Mouse (Mus musculus) forebrain, postnatal 0 days (tissue): Measurements from ENCODE around the gene Gm42674. TPM values are rescaled to one million over a fixed set of nuclear protein-coding genes. Genes with fewer than 3 reads are reported as not detected.

ENCODE experiments used
- ATAC-seq: fragments of 200-750 bp; cut with Nextera tagmentation; 2 replicates; pipeline ENCODE4 v1.8.0; 2017; ENCODE audit warnings: mild to moderate bottlenecking, moderate library complexity
- DNase-seq: peaks from one replicate; pipeline ENCODE4 v3.0.0-alpha.2; 2015
- H3K27ac ChIP-seq: fragments of 300-500 bp; sonication (generic); 2 replicates; pipeline ENCODE4 v1.5.1; 2014; ENCODE audit warnings: low read depth, mild to moderate bottlenecking, antibody characterized with exemption, low read length, moderate library complexity, mixed read lengths
- H3K27me3 ChIP-seq: fragments of 300-500 bp; sonication (generic); 2 replicates; pipeline ENCODE4 v1.6.1; 2014; ENCODE audit warnings: mild to moderate bottlenecking, low read length, mixed read lengths; ENCODE audit not compliant: insufficient read depth
- H3K36me3 ChIP-seq: fragments of 300-500 bp; sonication (generic); 2 replicates; pipeline ENCODE4 v1.6.1; 2014; ENCODE audit warnings: mild to moderate bottlenecking, moderate library complexity; ENCODE audit not compliant: insufficient read depth
- H3K4me1 ChIP-seq: fragments of 300-500 bp; sonication (generic); 2 replicates; pipeline ENCODE4 v1.6.1; 2014; ENCODE audit warnings: antibody characterized with exemption; ENCODE audit not compliant: insufficient read depth
- H3K4me2 ChIP-seq: fragments of 300-500 bp; sonication (generic); 2 replicates; pipeline ENCODE4 v1.6.1; 2014; ENCODE audit warnings: low read depth, mild to moderate bottlenecking, moderate library complexity
- H3K4me3 ChIP-seq: fragments of 300-500 bp; sonication (generic); 2 replicates; pipeline ENCODE4 v1.5.1; 2014; ENCODE audit warnings: low read depth, low read length, mixed read lengths
- H3K9ac ChIP-seq: fragments of 300-500 bp; sonication (generic); 2 replicates; pipeline ENCODE4 v1.6.1; 2014; ENCODE audit warnings: mild to moderate bottlenecking
- H3K9me3 ChIP-seq: fragments of 300-500 bp; sonication (generic); 2 replicates; pipeline ENCODE4 v1.6.1; 2016; ENCODE audit warnings: low read length
- CTCF ChIP-seq: sonication (generic); IDR thresholded peaks from 2 replicates; pipeline ENCODE4 v1.5.1; 2016; ENCODE audit warnings: antibody characterized with exemption, control low read depth, low read depth
- WGBS: fragments of 180-500 bp; shearing (Covaris S2); extraction: QIAGEN DNeasy Blood & Tissue Kit; methylation state at CpG from one replicate; pipeline ENCODE4 v1.1.7; 2014; 5-methylcytosine and 5-hydroxymethylcytosine counted together
- polyA plus RNA-seq: library from polyadenylated mRNA; unstranded; fragments of >200 nt; fragmentation: Nextera tagmentation; extraction: Ambion mirVana; gene quantifications from 2 replicates; pipeline ENCODE4 v1.2.1, GENCODE M21; 2015
- total RNA-seq: library from RNA; depleted of rRNA; stranded (reverse); fragments of >200 nt; gene quantifications from 2 replicates; pipeline ENCODE4 v1.2.3, GENCODE M21; 2014

Gene Gm42674
- total and polyA plus RNA-seq, 2 experiments from 2014 or later = not detected

DNA sequence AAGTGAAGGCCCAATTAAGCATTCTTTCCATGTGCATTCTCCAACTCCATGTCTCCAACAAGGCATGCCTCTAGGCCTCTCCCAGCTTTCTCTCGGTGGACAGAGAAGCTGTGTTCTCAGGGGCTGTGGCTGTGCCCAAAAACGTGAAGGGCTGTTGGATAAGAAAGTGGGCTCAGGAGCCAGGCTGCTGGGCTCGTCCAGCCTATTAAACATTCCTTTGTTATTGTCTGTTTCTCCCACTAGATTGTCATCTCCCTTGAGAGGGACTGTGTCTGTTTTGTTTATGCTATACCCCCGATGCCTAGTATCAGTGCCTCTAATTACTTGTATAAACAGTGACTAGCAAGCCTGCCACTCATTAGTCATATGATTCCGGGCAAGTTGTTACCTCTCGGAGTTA, 4.0 kb upstream of the Gm42674 start:
- Histone ChIP-seq H3K36me3 (no peaks in the 10 kb centered on the region), H3K9me3 (no peaks in the 10 kb centered on the region), H3K9ac (no peak overlapping the region), H3K4me1 (no peaks in the 10 kb centered on the region), H3K4me2 (no peak overlapping the region), H3K4me3 (no peak overlapping the region), H3K27ac (no peak overlapping the region), H3K27me3 (no peaks in the 10 kb centered on the region)
- TF ChIP-seq CTCF = no peak
- ATAC-seq = no peak
- DNase-seq = no peak
- WGBS = 37% methylated on average over 6 of the region's 6 CpGs

DNA sequence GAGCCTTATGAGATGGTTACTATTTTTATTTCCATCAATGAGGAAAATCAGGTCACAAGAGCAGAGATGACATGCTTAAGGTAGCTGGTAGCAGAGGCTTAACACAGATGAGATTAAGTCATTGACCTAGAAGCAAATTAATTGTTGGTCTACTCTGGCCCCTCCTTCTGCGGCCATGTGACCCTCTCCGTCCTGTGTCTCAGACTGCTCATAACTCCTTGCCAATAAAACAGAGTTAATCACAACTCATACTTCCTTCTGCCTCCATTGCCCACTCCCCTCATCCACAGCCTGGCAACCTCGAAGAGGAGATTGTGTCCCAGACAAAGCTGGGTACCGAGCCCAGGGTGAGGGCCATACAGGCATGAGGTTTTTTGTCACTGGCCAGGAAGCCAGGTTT, 3.5 kb upstream of the Gm42674 start:
- no peak for TF ChIP-seq CTCF
- Histone ChIP-seq H3K4me1 (no peaks in the 10 kb centered on the region), H3K9ac (no peak overlapping the region), H3K4me2 (no peak overlapping the region), H3K27ac (no peak overlapping the region), H3K9me3 (no peaks in the 10 kb centered on the region), H3K36me3 (no peaks in the 10 kb centered on the region), H3K4me3 (no peak overlapping the region), H3K27me3 (no peaks in the 10 kb centered on the region)
- ATAC-seq (no peak), DNase-seq (no peak)
- WGBS = 80% methylated on average over 4 of the region's 4 CpGs

DNA sequence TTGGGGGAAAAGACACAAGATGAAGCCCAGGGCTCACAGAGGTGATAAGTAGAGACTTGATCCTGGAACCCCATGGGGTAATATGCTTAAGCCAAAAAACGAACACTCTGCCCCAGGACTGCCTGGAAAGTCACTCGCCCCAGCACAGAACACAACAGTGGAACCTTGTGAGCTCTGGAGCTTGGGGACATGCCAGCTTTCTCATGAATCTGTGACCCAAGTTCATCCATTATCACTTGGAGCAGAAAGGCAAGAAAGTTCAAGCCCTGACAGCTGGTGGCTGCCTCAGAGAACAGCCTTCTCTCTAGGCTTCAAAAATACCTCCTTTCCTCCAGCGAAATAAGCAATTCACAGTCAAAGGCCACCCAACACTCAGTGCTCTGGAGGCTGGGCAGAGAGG, 2.3 kb upstream of the Gm42674 start:
- no peak overlapping the region for H3K27ac ChIP-seq
- no peak for ATAC-seq
- WGBS = 79% methylated on average over 3 of the region's 3 CpGs

DNA sequence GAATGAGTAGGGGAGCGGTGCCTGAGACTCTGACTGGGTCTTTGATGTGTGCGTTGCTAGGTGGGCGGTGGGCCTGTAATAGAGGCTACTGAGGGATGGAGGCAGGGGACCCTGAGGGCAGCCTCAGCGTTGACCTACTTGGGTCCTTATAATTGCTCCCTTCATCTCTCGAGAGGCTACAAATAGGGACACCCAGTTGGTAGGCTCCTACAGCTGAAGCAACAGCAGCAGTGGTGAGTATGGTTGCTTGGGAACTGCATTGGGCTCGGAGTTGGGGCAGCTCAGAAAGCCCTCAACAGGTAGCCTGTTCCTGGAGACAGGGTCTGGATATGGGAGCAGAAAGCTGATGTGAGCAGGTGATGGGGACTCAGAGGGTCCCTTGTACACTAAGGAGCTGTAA, 1.7 kb upstream of the Gm42674 start:
- H3K9me3 ChIP-seq = no peaks in the 10 kb centered on the region
- no peak for DNase-seq
- H3K27ac ChIP-seq = no peak overlapping the region
- no peak overlapping the region for H3K4me2 ChIP-seq
- no peaks in the 10 kb centered on the region for H3K27me3 ChIP-seq
- H3K4me1 ChIP-seq = 0 out of 2 replicates have a peak, but pooled peaks cover 3% of the 10 kb centered on the region
- ATAC-seq = no peak
- 83% methylated on average over 6 of the region's 6 CpGs for WGBS
- H3K9ac ChIP-seq = no peak overlapping the region
- no peak for TF ChIP-seq CTCF
- H3K4me3 ChIP-seq = no peak overlapping the region
- H3K36me3 ChIP-seq = no peaks in the 10 kb centered on the region

More for the DNA sequence above, 2.3 kb upstream of the Gm42674 start:
- no peaks in the 10 kb centered on the region for H3K36me3 ChIP-seq
- no peak overlapping the region for H3K4me2 ChIP-seq
- H3K4me3 ChIP-seq = no peak overlapping the region
- no peak for DNase-seq
- H3K27me3 ChIP-seq = no peaks in the 10 kb centered on the region
- H3K9me3 ChIP-seq = no peaks in the 10 kb centered on the region
- H3K4me1 ChIP-seq = 0 out of 2 replicates have a peak, but pooled peaks cover 1% of the 10 kb centered on the region
- H3K9ac ChIP-seq = no peak overlapping the region
- TF ChIP-seq CTCF = no peak

DNA sequence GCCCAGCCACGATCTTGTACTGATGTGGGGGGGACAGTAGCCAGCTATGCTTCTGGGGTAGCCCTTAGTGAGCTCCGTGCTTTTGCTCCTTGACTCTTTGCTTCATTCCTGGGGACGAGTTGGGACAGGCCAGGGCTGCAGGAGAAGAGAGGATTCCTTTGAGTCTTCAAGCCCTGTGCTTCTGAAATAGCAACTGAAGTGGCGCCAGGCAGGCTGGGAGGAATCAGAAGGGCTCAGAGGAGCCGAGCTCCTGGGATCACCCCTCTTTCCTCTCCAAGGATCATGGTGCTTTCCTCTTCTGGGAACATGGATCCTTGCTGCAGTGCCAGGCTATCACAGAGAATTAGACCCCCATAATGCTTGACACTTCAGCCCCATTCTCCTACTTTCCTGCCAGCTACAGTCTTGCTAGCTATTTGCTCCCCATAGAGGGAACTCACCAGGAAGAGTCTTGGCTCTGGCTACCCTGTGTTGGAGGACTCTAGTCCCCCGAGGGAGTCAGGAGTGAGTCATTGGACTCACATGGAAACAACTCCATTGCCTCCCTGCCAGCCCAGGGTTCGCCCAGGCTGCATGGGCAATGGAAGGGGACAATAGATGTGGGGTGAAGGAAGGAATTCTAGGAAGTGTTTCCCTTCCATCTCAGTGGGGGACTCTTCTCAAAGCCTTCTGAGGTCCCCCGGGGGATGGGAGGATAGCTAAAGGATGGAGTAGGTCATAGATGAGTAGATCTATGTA, 1.1 kb upstream of the Gm42674 start:
- WGBS = 79% methylated on average over 8 of the region's 8 CpGs
- Histone ChIP-seq H3K4me2 (no peak overlapping the region), H3K27me3 (no peaks in the 10 kb centered on the region), H3K9ac (no peak overlapping the region), H3K36me3 (no peaks in the 10 kb centered on the region), H3K4me3 (no peak overlapping the region), H3K9me3 (no peaks in the 10 kb centered on the region), H3K27ac (no peak overlapping the region), H3K4me1 (0 out of 2 replicates have a peak, but pooled peaks cover 3% of the 10 kb centered on the region)
- ATAC-seq = no peak
- DNase-seq = no peak
- no peak for TF ChIP-seq CTCF

DNA sequence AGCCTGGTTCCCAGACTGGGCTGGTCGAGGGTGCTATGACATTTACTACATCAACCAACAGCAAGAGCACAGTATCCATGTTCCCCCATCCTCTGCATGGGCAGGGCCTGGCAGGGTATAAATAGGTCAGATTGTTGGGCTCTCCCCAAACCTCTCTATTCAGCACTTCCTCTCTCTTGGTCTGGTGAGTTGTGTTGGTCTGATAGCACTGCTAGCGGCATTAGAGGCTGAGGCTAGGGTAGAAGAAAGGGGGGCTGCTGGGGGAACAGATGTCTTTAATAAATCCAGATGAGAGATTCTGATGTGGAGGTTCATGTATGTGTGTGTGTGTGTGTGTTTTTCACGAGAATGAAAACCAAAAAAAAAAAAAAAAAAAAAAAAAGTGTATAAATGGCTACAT, 1.9 kb downstream of the Gm42674 start, which contains the start of gene S100a4:
Gene S100a4, plus strand, starts transcription at position 149 of the 400 bp plus-strand sequence.
- DNase-seq (no peak), ATAC-seq (0 out of 2 replicates have a peak, but pooled peaks have one; percentile 21)
- TF ChIP-seq CTCF = no peak
- 0 out of 2 replicates have a peak, but pooled peaks cover 3% of the 10 kb centered on the region for H3K4me1 ChIP-seq
- 59% methylated on average over 3 of the region's 3 CpGs for WGBS
- H3K27me3 ChIP-seq = no peaks in the 10 kb centered on the region
- no peaks in the 10 kb centered on the region for H3K9me3 ChIP-seq
- H3K27ac ChIP-seq = no peak within 1 kb of the TSS
- no peak within 1 kb of the TSS for H3K9ac ChIP-seq
- no peak within 1 kb of the TSS for H3K4me3 ChIP-seq
- H3K4me2 ChIP-seq = no peak within 1 kb of the TSS
- no peaks in the 10 kb centered on the region for H3K36me3 ChIP-seq

DNA sequence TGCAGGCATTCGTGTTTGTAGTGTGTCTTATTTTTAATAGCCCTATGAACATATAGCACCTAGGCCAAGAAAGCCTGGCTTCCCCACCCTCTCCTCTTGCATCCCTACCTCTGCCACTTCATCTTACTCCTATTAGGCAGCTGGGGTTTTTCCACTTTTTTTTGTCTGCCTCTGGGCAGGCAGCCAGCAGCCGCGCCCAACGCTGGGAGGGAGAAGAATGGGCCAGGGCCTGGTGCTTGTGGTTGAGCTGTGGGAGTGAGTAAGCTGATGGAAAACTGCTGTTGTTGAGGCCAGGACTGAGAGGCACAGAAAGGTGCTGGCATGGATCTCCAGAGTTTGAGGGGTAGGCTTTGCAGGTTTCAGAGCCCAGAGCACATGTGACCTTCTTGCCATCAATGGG, 2.7 kb downstream of the Gm42674 start:
- peak; percentile 76 for ATAC-seq
- TF ChIP-seq CTCF = no peak
- Histone ChIP-seq H3K4me2 (no peak overlapping the region), H3K27me3 (no peaks in the 10 kb centered on the region), H3K4me1 (0 out of 2 replicates have a peak, but pooled peaks cover 3% of the 10 kb centered on the region), H3K27ac (no peak overlapping the region), H3K9me3 (no peaks in the 10 kb centered on the region), H3K36me3 (no peaks in the 10 kb centered on the region), H3K4me3 (no peak overlapping the region), H3K9ac (no peak overlapping the region)
- peak; percentile 68 for DNase-seq
- WGBS = 7% methylated on average over 4 of the region's 4 CpGs
